Mouse (Mus musculus) common myeloid progenitor, adult 5-6 weeks (primary cell): ENCODE measurements around the gene Spag7. TPM values are rescaled to one million over a fixed set of nuclear protein-coding genes. Genes with fewer than 3 reads are reported as not detected.

Source experiments
- ATAC-seq: replicated peaks from 2 replicates; pipeline ENCODE4 v1.8.0; 2016; ENCODE audit warnings: low read depth, mild to moderate bottlenecking, moderate TSS enrichment, inconsistent platforms; ENCODE audit not compliant: poor library complexity, severe bottlenecking
- total RNA-seq: library from RNA; stranded (forward); fragments of 200-1000, 187-1606 nt; gene quantifications from 2 replicates; pipeline ENCODE4 v1.2.3, GENCODE M21; 2017

Gene Spag7
- total RNA-seq, 1 experiment from 2014 or later = 43.2 TPM

- ATAC-seq = no peak
Observed at GRCm38 (mm10) chr11:70681897-70682581, 12.8 kb upstream of the Spag7 start.

GRCm38 (mm10) chr11:70681170-70681569 is 12.0 kb upstream of the Spag7 start:
- ATAC-seq = no peak

GRCm38 (mm10) chr11:70679894-70680293 is 10.7 kb upstream of the Spag7 start:
- ATAC-seq = peak; percentile 89

- ATAC-seq = no peak
Observed at GRCm38 (mm10) chr11:70679361-70679760, 10.1 kb upstream of the Spag7 start.

GRCm38 (mm10) chr11:70678576-70678975 is 9.4 kb upstream of the Spag7 start:
- no peak for ATAC-seq

GRCm38 (mm10) chr11:70678092-70678491 is 8.9 kb upstream of the Spag7 start:
- ATAC-seq = no peak

- peak; percentile 45; the same call in 1 of the 2 replicates for ATAC-seq
Observed at GRCm38 (mm10) chr11:70674501-70674900, 5.3 kb upstream of the Spag7 start.

- ATAC-seq = no peak
Observed at GRCm38 (mm10) chr11:70674014-70674413, 4.8 kb upstream of the Spag7 start.

- no peak for ATAC-seq
Observed at GRCm38 (mm10) chr11:70671333-70672047, 2.3 kb upstream of the Spag7 start.

- ATAC-seq = no peak
Observed at GRCm38 (mm10) chr11:70670483-70670882, 1.3 kb upstream of the Spag7 start.

GRCm38 (mm10) chr11:70669582-70670345 is 548 bp upstream of the Spag7 start:
- peak; percentile 45 for ATAC-seq

GRCm38 (mm10) chr11:70668335-70668770 is 863 bp downstream of the Spag7 start:
- ATAC-seq = peak; percentile 12; the same call in 1 of the 2 replicates

GRCm38 (mm10) chr11:70667271-70668150 is 1.7 kb downstream of the Spag7 start:
- no peak for ATAC-seq

GRCm38 (mm10) chr11:70666687-70667086 is 2.5 kb downstream of the Spag7 start:
- no peak for ATAC-seq

- ATAC-seq = no peak
Observed at GRCm38 (mm10) chr11:70664741-70665140, 4.5 kb downstream of the Spag7 start.

- ATAC-seq = no peak
Observed at GRCm38 (mm10) chr11:70663957-70664356, 5.3 kb downstream of the Spag7 start.

- ATAC-seq = no peak
Observed at GRCm38 (mm10) chr11:70663101-70663500, 6.1 kb downstream of the Spag7 start.

- no peak for ATAC-seq
Observed at GRCm38 (mm10) chr11:70660571-70660970, 8.6 kb downstream of the Spag7 start.

GRCm38 (mm10) chr11:70658942-70659341 is 10.3 kb downstream of the Spag7 start:
- no peak for ATAC-seq

GRCm38 (mm10) chr11:70658521-70658920 is 10.7 kb downstream of the Spag7 start:
- no peak for ATAC-seq
